Mouse (Mus musculus) olfactory bulb, adult 2 months (tissue): ENCODE measurements at regions not wholly inside any gene's neighbourhood (a gene's known extent, or its start where the extent isn't known, plus 50 kb on each side); places are given as distances from the start of the nearest gene placed in this dataset.

Experiments used
- H3K27ac ChIP-seq: fragments of 200-500 bp; 2 replicates; pipeline ENCODE4 v1.5.1; 2012; ENCODE audit warnings: low read depth, low read length; ENCODE audit not compliant: insufficient read depth
- H3K4me1 ChIP-seq: fragments of 200-500 bp; 2 replicates; pipeline ENCODE4 v1.6.1; 2012; ENCODE audit warnings: low read length; ENCODE audit not compliant: control insufficient read depth, insufficient read depth
- H3K4me3 ChIP-seq: fragments of 200-500 bp; 2 replicates; pipeline ENCODE4 v1.5.1; 2012; ENCODE audit warnings: mild to moderate bottlenecking, low read depth, low read length, moderate library complexity; ENCODE audit not compliant: insufficient read depth
- CTCF ChIP-seq: fragments of 200-500 bp; IDR thresholded peaks from 2 replicates; pipeline ENCODE4 v1.5.1; 2012; ENCODE audit warnings: low read depth, mild to moderate bottlenecking, low read length, moderate library complexity; ENCODE audit not compliant: insufficient read depth
- POLR2A ChIP-seq: fragments of 200-500 bp; IDR thresholded peaks from 2 replicates; pipeline ENCODE4 v1.6.1; 2012; ENCODE audit warnings: mild to moderate bottlenecking, low read depth, low read length, moderate library complexity; ENCODE audit not compliant: insufficient read depth
- WGBS: fragments of 180-500 bp; shearing (Covaris S2); methylation state at CpG from one replicate; pipeline ENCODE4 v1.1.7; 2018; 5-methylcytosine and 5-hydroxymethylcytosine counted together

GRCm38 (mm10) chrX:166728622-166728928 is 143.1 kb upstream of the Egfl6 start:
- no peak for TF ChIP-seq CTCF
- TF ChIP-seq POLR2A: no peak
- WGBS: 73% methylated on average over 2 of the region's 2 CpGs
- Histone ChIP-seq H3K27ac (no peak overlapping the region), H3K4me1 (no peaks in the 10 kb centered on the region), H3K4me3 (no peak overlapping the region)

GRCm38 (mm10) chrX:166727823-166728621 is 142.5 kb upstream of the Egfl6 start:
- no peak overlapping the region for H3K4me3 ChIP-seq
- WGBS: 60% methylated on average over 7 of the region's 7 CpGs
- no peak overlapping the region for H3K27ac ChIP-seq
- H3K4me1 ChIP-seq: no peaks in the 10 kb centered on the region
- TF ChIP-seq POLR2A: no peak
- no peak for TF ChIP-seq CTCF

- Histone ChIP-seq H3K27ac (no peak overlapping the region), H3K4me1 (no peaks in the 10 kb centered on the region), H3K4me3 (no peak overlapping the region)
- no peak for TF ChIP-seq POLR2A
- no peak for TF ChIP-seq CTCF
- WGBS: 82% methylated on average over 6 of the region's 6 CpGs
Measured at GRCm38 (mm10) chrX:166725761-166726503, 140.4 kb upstream of the Egfl6 start.

GRCm38 (mm10) chrX:166718075-166718474 is 132.6 kb upstream of the Egfl6 start:
- Histone ChIP-seq H3K4me3 (no peak overlapping the region), H3K4me1 (no peaks in the 10 kb centered on the region), H3K27ac (no peak overlapping the region)
- no peak for TF ChIP-seq CTCF
- TF ChIP-seq POLR2A: no peak

- Histone ChIP-seq H3K4me3 (no peak overlapping the region), H3K4me1 (no peaks in the 10 kb centered on the region), H3K27ac (no peak overlapping the region)
- WGBS: 77% methylated on average over 2 of the region's 2 CpGs
- no peak for TF ChIP-seq POLR2A
- TF ChIP-seq CTCF: no peak
Measured at GRCm38 (mm10) chrX:166709306-166709705, 123.8 kb upstream of the Egfl6 start.

GRCm38 (mm10) chrX:166708106-166708505 is 122.6 kb upstream of the Egfl6 start:
- no peak overlapping the region for H3K4me3 ChIP-seq
- H3K4me1 ChIP-seq: no peaks in the 10 kb centered on the region
- WGBS: 62% methylated on average over 1 of the region's 1 CpGs
- no peak overlapping the region for H3K27ac ChIP-seq
- TF ChIP-seq CTCF (no peak), POLR2A (no peak)

- 81% methylated on average over 1 of the region's 1 CpGs for WGBS
- H3K4me1 ChIP-seq: no peaks in the 10 kb centered on the region
- H3K27ac ChIP-seq: no peak overlapping the region
- no peak overlapping the region for H3K4me3 ChIP-seq
- TF ChIP-seq POLR2A (no peak), CTCF (no peak)
Measured at GRCm38 (mm10) chrX:166707029-166707428, 121.5 kb upstream of the Egfl6 start.

- no peak overlapping the region for H3K4me3 ChIP-seq
- H3K27ac ChIP-seq: no peak overlapping the region
- WGBS: 76% methylated on average over 2 of the region's 2 CpGs
- TF ChIP-seq CTCF (no peak), POLR2A (no peak)
- H3K4me1 ChIP-seq: no peaks in the 10 kb centered on the region
Measured at GRCm38 (mm10) chrX:166704311-166704710, 118.8 kb upstream of the Egfl6 start.

- TF ChIP-seq CTCF: no peak
- no peak for TF ChIP-seq POLR2A
- WGBS: 89% methylated on average over 3 of the region's 3 CpGs
- H3K27ac ChIP-seq: no peak overlapping the region
- H3K4me3 ChIP-seq: no peak overlapping the region
- H3K4me1 ChIP-seq: no peaks in the 10 kb centered on the region
Measured at GRCm38 (mm10) chrX:166694219-166694618, 108.7 kb upstream of the Egfl6 start.

- 85% methylated on average over 3 of the region's 3 CpGs for WGBS
- TF ChIP-seq CTCF: no peak
- no peak for TF ChIP-seq POLR2A
- Histone ChIP-seq H3K27ac (no peak overlapping the region), H3K4me1 (no peaks in the 10 kb centered on the region), H3K4me3 (no peak overlapping the region)
Measured at GRCm38 (mm10) chrX:166688779-166689178, 103.3 kb upstream of the Egfl6 start.
